In genomic region chr2:121787767-121788166, GRCm38 (mm10) we compare ENCODE assay signal across 9 mouse cellular contexts. TPM values are rescaled to one million over a fixed set of nuclear protein-coding genes. Genes with fewer than 3 reads are reported as not detected.
DNase-seq lines count a peak whose midpoint lies in the region; ATAC-seq and TF ChIP-seq lines count a peak whose summit lies in the region.
"Had no signal": no experiment of that assay in that cellular context is flagged by ENCODE, and none has a peak within 500 bp of the region (broad histone marks: within the 10 kb centered on the region; RNA-seq: fewer than 3 reads in every experiment).

No protein-coding gene starts in this region.

- no peaks in the 10 kb centered on the region for H3K9me3 ChIP-seq in heart, embryonic 13.5 days
- H3K9me3 ChIP-seq in intestine, embryonic 16.5 days (ENCODE audit: control insufficient read depth, low read length): no peaks in the 10 kb centered on the region
- H3K9me3 ChIP-seq: neural tube, embryonic 15.5 days had no signal

- H3K4me3 ChIP-seq in heart, embryonic 13.5 days: peak overlapping the region; percentile 26
- H3K4me3 ChIP-seq in heart, adult 2 months: no peak overlapping the region
- H3K4me3 ChIP-seq in intestine, embryonic 16.5 days (ENCODE audit: low read length): no peak overlapping the region
- H3K4me3 ChIP-seq: neural tube, embryonic 15.5 days had no signal

- no peak for TF ChIP-seq EP300 in heart, adult 2 months (IDR thresholded peaks at IDR 0.05; ENCODE audit: insufficient read depth, low read depth, low read length)

- H3K4me2 ChIP-seq in heart, embryonic 13.5 days: peak overlapping the region; percentile 60
- H3K4me2 ChIP-seq in intestine, embryonic 16.5 days (ENCODE audit: low read depth, low read length): no peak overlapping the region
- H3K4me2 ChIP-seq: neural tube, embryonic 15.5 days had no signal

- no peaks in the 10 kb centered on the region for H3K27me3 ChIP-seq in heart, embryonic 13.5 days (replicated peaks)
- H3K27me3 ChIP-seq in heart, adult 2 months (ENCODE audit: control insufficient read depth, insufficient read depth, low read length): no peaks in the 10 kb centered on the region
- no peaks in the 10 kb centered on the region for H3K27me3 ChIP-seq in intestine, embryonic 16.5 days (replicated peaks; ENCODE audit: control insufficient read depth, insufficient read depth, low read length)
- H3K27me3 ChIP-seq: neural tube, embryonic 15.5 days had no signal

- intact Hi-C loops in heart, adult 2 months (cut with DNase I): no loop called here

- no peak for TF ChIP-seq POLR2A in heart, adult 2 months (IDR thresholded peaks at IDR 0.05; ENCODE audit: insufficient read depth, low read depth, low read length)

- no peak for ATAC-seq in heart, embryonic 13.5 days (ENCODE audit: extremely low read depth, insufficient number of reproducible peaks, low FRiP score, low TSS enrichment)
- ATAC-seq in intestine, embryonic 16.5 days: peak; percentile 77

- no peak overlapping the region for H3K9ac ChIP-seq in heart, embryonic 13.5 days
- no peak overlapping the region for H3K9ac ChIP-seq in heart, adult 2 months (ENCODE audit: low read depth, low read length)
- H3K9ac ChIP-seq in intestine, embryonic 16.5 days (ENCODE audit: low read depth, low read length): no peak overlapping the region
- H3K9ac ChIP-seq: neural tube, embryonic 15.5 days had no signal

- no peaks in the 10 kb centered on the region for H3K36me3 ChIP-seq in heart, embryonic 13.5 days
- no peaks in the 10 kb centered on the region for H3K36me3 ChIP-seq in heart, adult 2 months (ENCODE audit: control insufficient read depth, insufficient read depth, low read length)
- H3K36me3 ChIP-seq in intestine, embryonic 16.5 days (ENCODE audit: control insufficient read depth, insufficient read depth, low read length): no peaks in the 10 kb centered on the region
- H3K36me3 ChIP-seq: neural tube, embryonic 15.5 days had no signal

- H3K4me1 ChIP-seq in heart, embryonic 13.5 days: peaks cover 15% of the 10 kb centered on the region; the same call in 1 of the 2 replicates
- H3K4me1 ChIP-seq in heart, adult 2 months (ENCODE audit: control insufficient read depth, insufficient read depth, low read length): peaks cover 2% of the 10 kb centered on the region
- no peaks in the 10 kb centered on the region; the same call in 1 of the 2 replicates for H3K4me1 ChIP-seq in intestine, embryonic 16.5 days (ENCODE audit: control insufficient read depth, insufficient read depth, low read length)

- H3K27ac ChIP-seq in heart, embryonic 13.5 days (replicated peaks): no peak overlapping the region
- no peak overlapping the region for H3K27ac ChIP-seq in heart, adult 2 months
- H3K27ac ChIP-seq in intestine, embryonic 16.5 days (ENCODE audit: low read length): no peak overlapping the region
- H3K27ac ChIP-seq: neural tube, embryonic 15.5 days had no signal

- WGBS in heart, embryonic 13.5 days: 31% methylated on average over 13 of the region's 13 CpGs
- 21% methylated on average over 13 of the region's 13 CpGs for WGBS in heart, adult 2 months
- 48% methylated on average over 13 of the region's 13 CpGs for WGBS in intestine, embryonic 16.5 days

- TF ChIP-seq CTCF in heart, adult 2 months (IDR thresholded peaks at IDR 0.05): no peak

- no peaks in the 10 kb centered on the region for H3K79me2 ChIP-seq in heart, adult 2 months (replicated peaks; ENCODE audit: control insufficient read depth, insufficient read depth, low read length)

- no peak for DNase-seq in heart, adult 2 months
- DNase-seq in CD4-positive helper T cell, adult 2 months (ENCODE audit: low read depth, low spot score): peak; percentile 23
- peak; percentile 74 for DNase-seq in brain, adult 2 months (ENCODE audit: low read depth, low spot score)
- DNase-seq in urinary bladder, postnatal 25 days (ENCODE audit: low spot score): no peak
- no peak for DNase-seq in kidney, adult 18-20 months
- no peak for DNase-seq in adrenal gland, postnatal 4 days (ENCODE audit: low spot score in 2 of 2)

RNA-seq across cellular contexts. Expression of gene Frmd5, which starts 19.1 kb away (rescaled TPM):
- 21.6 and 25.2 TPM in 2 replicates for polyA plus RNA-seq in heart, embryonic 13.5 days (2015; fragmentation: Nextera tagmentation; extraction: Ambion mirVana)
- 100 to 1,000 TPM; 124 to 245 TPM for total RNA-seq in heart, adult 2 months (2021)
- 197 and 281 TPM in 2 replicates for polyA plus RNA-seq in heart, adult 2 months (2012; rRNA removed)
- 1.3 and 1.5 TPM in 2 replicates for polyA plus RNA-seq in intestine, embryonic 16.5 days (2015; fragmentation: Nextera tagmentation; extraction: Ambion mirVana)
- total RNA-seq in adrenal gland, postnatal 4 days (2021): 100 to 1,000 TPM in 1 of 2 experiments, 10 to 100 TPM in 1; 88.1 to 103 TPM

Comparison
In these comparisons a context has a peak if more than half of its experiments do, and no peak if none do; other contexts are left out.
1. DNase-seq: peak in CD4-positive helper T cell, adult 2 months (single experiment) and brain, adult 2 months (single experiment); none in heart, adult 2 months (0 of 2), urinary bladder, postnatal 25 days (single experiment), kidney, adult 18-20 months (single experiment) and adrenal gland, postnatal 4 days (0 of 2).